Mouse (Mus musculus) layer of hippocampus, postnatal 36 days (tissue): Measurements from ENCODE around the gene 1810062G17Rik. TPM values are rescaled to one million over a fixed set of nuclear protein-coding genes. Genes with fewer than 3 reads are reported as not detected.
A peak's percentile ranks its signal among the peaks of the same experiment; 100 is the strongest.

Experiments
- DNase-seq, 2 experiments: peaks; one replicate each; pipeline ENCODE4 v3.0.0; 2022
- total RNA-seq, 2 experiments: library from RNA; stranded (reverse); gene quantifications; 2 replicates each; pipeline ENCODE4 v1.2.3; 2021

1810062G17Rik gene
- total RNA-seq, 2 experiments from 2014 or later, result not detected

DNA sequence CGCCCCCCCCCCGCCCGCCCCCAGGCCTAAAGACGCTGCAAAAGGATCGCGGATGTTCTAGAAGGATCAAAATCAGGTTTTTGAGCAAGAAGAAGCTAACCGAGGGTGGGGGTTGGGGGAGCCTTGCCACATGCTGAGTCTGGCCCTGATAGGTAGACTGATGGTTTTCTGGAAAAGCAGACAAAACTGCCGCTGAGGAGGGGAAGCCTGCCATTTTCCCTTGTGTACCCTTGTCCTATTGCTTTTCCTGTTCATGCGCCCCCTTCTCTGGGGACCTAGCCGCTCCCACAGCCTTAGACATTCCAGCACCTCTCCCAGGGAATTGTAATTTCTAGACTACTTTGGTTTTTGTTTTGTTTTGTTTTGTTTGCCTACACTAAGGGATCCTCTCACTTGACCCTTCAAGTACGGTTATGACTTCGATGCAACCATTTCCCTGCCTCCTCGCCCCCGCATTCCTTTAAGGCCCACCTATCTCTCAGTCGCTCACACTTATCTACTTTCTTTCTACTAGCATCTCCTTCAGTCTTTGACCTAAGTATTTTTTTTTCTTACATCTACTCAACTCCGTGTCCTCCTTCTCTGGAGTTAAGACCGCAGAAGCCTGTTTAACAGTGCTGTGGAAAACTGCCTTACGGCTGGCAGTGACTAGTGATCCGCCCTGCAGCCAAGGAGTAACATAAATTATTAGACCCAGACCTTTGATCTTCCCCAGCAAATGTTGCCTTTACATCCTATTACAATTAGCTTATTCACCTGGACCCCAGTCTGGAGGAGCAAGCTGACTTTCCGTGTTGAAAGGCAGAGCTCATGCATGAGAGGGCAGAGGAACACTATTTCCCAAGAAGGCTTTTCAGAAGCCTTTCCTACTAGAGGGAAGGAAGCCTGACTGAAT, 771 bp downstream of the 1810062G17Rik start:
- no peak for DNase-seq

DNA sequence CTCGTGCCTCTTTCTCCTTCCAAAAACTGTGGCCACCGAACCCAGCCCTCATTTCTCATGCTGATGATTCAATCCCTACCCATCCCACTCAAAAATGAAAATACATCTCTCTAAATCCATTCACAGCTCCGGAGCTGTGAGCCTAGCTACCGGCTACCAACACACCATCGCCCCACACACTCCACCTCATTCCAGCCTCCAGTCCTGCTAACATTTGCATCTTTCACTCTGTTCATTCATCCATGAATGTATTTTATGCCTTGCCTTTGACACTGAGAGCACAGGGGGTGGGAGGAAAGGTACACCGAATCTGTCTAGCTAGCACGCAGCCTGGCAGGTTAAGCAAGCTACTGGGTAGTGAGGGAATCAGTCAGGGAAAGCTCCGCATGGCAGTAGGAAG, 3.0 kb downstream of the 1810062G17Rik start:
- no peak for DNase-seq

DNA sequence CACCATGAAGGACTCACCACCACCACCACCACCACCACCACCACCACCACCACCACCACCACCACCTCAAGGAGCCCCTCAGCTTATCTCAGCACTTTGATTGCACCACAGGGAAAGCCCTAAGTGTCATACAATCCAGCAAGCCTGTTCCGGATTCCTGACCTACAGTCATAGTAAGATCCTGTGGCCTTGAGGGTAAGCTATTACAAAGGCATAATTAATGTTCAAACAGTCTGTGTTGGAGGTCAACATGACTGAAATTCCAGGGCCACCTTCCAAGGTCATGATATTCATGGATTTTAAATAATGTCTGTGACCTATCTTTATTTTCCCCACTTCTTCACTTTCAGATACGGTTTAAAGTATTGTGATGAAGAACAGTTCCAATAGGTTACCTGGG, 4.7 kb downstream of the 1810062G17Rik start:
- DNase-seq, result no peak

DNA sequence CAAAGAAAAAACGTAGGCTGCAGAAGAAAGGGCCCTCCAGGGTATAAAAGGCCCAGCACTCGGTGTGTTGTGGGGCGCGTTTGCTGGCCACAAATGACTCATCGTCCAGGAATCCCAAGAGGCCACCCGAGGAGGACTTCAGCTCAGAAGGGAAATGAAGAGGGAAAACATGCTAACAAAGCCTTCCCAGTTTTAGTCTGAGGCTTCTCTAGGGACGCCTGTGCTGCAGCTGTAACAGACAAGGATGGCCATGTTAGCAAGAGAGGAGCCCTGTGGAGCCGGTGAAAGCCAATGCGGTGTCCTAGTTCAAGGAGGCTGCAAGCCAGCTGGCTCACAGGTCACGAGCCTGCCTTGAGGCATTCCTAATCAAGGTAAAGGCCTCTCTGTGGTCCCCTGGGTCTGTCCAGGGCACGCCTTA, 6.0 kb downstream of the 1810062G17Rik start:
- DNase-seq, result peak in 1 of 2 experiments; percentile 12

DNA sequence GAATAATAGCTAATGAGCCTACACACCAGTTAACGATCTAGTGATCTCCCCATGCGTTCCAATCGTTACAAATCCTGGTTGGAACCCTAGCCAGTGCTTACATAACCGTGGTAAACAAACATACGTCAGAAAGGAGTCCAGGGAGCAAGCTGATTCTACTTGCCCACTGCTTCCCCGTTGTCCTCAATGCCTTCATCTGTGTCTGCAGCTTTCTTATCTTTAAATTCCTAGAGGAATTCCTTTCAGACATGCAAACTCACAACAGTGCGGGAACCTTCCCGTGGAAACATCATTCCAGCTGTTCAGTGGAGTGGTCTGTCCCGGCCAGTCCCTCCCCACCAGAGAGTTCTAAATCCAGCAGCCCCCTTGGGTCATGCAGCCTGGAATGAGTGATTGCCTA, 7.2 kb downstream of the 1810062G17Rik start:
- no peak for DNase-seq

DNA sequence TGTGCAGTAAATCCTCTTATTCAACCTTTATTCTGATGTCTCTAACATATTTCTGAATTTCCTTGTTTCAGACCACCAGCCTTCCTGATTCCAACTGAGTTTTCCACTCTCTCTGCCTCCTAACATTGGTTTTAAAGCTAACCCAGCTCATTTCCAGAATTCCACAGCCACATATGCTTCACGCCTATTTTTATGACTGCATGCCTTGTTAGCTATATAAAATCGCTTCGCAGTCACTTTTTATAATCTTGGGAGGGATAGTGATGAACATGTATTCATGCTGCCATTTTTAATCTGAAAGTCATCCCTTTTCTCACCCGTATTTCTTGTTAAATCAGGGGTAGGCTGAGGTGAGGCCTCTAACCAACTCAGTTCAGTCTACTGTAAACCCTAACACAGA, 8.6 kb downstream of the 1810062G17Rik start:
- DNase-seq, result no peak

DNA sequence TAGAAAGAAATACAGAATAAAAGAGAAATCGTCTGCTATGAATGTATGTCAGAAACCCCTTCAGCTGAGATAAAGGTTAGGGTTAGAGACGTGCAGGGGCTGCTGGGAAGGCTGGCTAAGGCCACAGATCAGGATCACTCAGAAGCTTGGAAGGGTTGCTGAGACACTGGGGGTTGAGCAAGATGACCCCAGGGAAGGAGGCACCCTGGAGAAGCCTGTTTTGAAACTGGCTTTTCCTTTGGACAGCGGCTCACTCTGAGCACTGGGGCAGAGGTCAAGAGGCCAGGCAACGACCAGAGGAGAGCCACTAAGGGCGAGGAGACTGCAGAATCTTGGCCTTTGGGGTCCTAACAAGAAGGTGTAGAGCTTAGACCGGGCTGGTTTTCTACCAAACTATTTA, 10.4 kb downstream of the 1810062G17Rik start:
- no peak for DNase-seq

DNA sequence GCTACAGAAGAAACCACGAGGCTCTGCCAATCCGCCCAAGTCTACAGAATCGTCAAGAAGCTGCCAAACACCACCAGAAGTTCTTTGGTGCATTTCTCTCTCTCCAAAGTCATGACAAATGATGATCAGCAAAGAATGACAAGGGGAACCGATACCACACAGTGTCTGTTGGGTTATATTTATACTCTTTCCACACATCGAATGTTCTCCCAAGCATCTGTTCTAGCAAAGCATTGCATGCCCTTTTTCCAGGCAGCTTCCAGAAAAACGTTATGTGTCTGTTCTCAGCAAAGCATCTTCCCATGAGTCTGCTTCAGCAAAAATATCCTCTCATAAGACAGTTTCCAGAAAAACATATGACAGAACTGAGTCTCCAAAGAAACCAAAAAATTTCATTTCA, 11.1 kb downstream of the 1810062G17Rik start:
- DNase-seq, result no peak

DNA sequence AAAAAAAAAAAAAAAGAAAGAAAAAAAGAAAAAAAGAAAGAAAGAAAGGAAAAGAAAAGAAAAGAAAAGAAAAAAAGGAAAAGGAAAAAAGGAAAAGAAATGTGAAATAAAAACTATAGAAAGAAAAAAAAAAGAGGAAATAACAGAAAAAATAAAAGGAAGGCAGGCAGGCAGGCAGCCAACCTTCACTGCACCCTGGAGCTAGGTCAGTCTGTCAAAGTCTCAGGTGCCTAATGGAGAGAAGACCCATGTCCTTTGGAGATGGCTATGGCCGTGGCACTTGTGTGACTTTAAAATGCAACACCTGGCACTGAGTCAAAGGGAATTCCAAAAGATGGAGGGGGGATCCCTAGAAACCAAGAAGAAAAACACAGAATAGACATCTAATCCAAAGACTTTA, 12.6 kb downstream of the 1810062G17Rik start:
- DNase-seq, result no peak

DNA sequence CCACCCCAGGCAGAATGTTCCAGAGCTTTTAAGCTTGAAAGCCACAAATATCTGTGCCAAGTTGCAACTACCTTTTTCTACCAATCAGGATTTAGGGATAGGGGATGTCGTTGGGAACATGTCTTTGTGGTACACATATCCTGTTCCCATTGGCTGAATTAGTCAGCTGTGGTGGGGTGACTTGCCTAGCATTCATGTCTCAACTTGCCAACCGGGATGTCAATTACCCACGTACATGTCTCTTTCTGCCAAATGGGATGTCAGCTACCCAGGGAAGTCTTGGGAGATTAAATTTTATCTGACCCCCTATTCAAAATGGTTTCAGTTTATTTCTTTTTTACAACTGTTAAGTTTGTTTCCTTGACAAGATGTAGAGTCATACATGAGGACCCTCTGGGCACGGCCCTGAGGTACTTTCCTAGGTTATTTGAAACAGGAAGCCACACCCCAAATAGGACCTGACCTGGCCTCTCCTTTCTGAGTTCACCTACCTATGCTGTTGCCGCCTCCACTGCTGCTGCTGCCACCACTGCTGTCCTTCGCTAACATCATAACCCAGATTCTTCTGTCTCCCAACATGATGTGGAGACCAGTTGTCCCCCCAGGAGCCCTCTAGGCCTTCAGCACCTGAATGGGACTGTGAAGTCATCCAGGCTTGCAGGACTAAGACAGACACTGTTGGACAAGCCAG, 13.3 kb downstream of the 1810062G17Rik start:
- no peak for DNase-seq

DNA sequence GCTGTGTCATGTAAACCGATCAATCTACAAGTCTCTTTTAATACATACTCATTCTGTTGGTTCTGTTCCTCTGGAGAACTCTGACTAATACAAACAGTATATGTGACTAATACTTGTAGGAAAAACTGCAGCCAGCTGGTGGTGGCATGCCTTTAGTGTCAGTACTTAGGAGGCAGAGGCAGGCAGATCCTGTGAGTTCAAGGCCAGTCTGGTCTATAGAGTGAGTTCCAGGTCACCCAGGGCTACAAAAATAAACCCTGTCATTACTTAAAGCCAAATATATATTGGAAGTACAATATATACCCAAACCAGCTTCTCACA, 13.8 kb downstream of the 1810062G17Rik start:
- no peak for DNase-seq

DNA sequence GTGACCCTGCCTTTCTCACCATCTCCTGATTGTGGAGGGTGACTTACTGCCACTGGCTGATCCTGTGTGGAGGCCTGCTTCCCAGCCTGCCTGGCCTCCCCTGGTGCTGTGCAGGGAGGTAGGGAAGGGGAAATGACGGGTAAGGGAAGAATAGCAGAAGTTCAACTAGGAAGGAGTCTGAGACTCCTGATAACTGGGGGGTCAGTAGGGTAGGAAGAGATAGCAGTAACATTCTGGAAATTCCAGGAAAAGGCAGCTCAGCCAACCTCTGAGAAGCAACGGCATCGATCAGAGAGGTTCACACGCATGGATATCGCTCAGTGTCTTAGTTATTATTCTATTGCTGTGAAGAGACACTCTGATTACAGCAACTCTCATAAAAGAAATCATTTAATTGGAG, 15.8 kb downstream of the 1810062G17Rik start:
- DNase-seq, result no peak

DNA sequence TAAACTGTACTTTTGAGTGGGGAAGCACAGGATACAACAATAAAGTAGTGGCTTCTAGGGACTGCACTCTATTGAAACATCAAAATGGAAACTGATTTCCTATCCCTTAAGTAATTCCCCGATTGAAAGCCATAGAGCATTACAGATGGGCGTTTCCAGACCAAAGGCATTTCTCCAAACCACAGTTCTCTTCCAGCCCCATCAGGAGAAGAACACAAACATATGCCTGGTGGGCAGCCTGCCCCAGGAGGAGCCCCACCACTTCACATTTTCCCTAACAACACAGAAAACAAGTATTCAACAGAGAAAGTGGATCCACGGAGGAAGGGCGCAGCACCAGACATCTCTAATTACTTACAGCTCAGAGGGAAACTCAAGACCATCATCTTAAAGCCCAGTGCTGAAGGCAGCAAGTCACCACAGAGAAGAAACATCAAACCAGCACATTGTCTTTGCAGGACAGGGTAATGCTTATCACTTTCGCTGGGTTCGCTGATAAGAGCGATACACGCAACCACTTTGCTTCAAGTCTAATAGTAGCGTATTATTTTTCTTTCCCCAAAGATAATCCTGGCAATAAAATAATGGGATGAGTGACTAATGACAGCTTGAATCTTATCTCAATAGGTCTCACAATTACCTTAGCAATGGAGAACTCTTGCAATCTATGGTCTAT, 17.1 kb downstream of the 1810062G17Rik start:
- no peak for DNase-seq

DNA sequence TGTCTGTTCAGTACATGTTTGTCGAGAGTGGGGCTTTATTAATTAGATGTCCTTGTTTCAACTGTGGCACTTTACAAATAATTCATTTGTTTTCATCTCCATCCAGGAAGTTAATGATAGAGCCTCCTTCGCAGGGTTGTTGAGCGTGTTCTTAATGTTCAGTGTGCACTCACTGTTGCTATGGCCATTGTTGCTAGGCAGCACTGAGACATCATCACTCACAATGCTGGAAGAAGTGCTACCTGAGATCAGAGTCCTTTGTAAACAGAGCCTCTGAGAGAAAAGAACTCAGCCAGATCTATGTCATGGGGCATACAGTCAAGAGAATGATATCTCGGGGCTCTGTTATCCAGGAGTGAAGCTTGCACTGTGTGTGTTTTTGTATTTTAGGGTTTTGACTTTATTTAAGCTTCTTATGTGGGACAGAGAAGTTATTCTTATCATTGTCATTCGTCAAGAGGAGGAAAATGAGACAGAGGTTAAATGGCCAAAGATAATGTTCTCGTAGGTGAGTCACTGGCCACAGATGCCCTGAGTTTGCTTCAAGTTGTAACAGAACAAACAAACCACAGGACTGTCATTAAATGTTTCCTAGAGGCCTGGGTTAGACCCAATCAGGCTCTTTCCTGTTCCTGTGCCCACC, 18.0 kb downstream of the 1810062G17Rik start:
- no peak for DNase-seq

DNA sequence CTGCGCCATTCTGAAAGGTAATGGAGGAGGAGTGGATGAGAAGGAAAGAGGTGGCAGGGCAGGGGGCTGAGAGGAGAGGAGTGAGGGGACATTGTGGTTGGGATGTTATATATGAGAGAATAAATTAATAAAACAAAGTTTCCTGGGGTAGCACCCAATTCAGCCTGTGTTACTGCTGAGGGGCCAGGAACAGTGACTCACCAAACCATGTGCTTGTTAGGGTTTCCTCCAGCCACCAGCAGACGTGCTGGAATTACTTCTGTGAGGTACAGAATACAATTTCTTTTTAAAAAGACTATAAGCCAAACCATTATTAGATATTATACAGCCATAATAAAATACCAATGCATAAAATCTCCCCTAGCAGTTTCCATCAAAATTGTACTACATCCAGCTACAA, 18.9 kb downstream of the 1810062G17Rik start:
- no peak for DNase-seq

DNA sequence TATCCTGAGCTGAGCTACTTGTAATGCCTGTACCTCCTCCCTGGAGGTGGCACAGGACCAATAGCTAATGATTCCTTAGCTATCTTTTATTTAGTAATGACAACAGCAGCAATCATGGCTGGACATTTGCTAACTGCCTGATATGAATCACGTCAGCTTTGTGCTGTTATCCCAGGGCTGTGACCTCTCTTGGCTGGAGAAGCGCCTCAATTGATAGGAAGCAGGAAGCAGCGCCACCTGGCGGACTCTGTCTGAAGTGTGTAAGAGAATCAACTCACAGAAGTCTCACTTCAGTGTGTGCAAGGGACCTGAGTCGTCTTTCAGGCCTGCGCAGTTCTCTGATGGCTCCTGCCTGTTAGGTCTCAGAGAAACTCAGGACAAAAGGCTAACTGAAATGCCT, 19.7 kb downstream of the 1810062G17Rik start:
- DNase-seq, result peak; percentile 80 to 81

DNA sequence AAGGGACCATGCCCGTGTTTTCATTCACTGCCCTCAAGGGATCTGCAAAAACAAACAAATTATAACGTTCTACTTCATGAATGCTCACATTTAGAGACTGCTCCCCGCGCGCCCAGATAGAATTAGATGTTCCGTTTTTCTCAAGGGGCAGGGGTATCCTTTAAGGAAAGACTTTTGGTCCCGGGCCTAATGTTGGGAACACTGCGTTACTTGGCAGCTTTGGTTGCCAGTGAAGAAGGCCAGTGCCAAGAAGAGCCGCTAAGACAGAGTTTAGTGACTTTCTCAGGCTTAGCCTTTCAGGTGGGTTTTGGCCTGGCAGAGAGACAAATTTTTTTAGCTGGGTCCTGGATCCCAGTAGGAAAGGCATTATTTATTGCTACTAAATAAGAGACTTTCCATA, 20.5 kb downstream of the 1810062G17Rik start:
- no peak for DNase-seq

DNA sequence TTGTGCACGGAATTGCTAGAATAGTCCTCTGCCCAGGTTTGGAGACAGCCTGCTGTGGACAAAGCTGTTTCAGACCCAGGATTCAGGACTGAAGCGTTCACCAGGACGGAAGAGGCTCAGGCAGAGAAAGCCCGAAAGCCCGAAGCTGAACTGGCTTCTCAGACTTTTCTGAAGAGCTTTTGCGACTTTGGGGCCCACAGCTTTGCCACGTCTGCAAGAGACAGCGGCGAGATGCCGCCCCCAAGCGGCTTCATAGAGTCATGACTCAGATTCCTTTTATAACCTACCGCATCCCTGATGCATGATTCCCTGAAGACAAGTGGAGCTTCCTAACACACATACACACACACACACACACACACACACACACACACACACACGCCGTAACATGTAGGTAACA, 21.0 kb downstream of the 1810062G17Rik start:
- peak; percentile 54 to 68 for DNase-seq

DNA sequence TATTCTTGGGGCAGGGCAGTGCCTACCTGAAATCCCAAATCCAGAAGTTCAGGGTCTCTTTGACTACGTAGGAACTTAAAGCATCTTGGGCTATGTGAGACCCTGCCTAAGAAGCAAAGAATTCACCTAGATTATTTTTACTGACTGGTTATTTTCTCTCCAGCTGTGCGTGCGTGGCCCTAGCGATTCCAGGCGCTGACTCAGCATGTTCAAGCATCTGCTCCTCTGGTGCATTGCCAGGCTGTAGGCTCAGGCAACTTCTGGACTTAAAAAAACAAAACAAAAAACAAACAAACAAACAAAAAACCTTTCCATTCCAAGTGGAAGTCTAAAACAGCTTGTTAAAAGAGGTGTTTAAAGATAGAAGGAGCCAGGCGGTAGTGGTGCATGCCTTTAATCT, 22.5 kb downstream of the 1810062G17Rik start:
- DNase-seq, result no peak

DNA sequence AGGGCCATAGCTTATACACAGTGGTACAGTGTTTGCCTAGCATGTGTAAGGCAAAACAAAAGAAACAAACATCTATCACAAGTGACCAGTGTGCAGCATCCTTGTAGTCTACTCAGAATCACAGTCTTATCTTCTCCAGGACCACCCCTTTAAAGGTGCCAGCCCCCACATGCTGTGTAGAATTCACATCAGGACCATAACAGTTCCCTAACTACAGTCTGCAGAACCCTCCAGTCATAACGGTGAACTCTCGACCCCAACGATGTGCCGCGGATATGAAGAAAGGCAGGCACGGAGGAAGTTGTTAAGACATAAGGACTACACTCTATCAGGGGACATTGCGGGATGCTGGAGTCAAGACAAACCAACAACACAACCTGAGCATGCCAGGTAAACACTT, 23.7 kb downstream of the 1810062G17Rik start:
- DNase-seq, result no peak

DNA sequence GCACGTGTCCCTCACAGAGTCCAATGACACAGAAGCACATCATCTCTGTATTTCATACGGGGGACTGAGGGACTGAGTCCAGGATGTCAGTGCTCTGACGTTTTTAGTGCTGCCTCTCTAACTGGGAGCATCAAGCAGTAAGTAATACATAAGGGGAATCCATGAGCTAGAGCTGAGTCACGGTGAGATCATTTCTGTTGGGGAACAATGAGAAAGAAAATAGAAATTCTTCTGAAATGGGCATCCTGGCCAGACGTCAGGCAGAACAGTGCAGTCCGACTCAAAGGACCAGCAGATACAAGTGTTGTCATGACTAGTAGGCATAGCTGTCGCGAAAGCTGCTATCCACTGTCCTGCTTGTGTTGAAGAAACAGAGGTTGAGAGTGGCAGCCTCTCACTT, 25.2 kb downstream of the 1810062G17Rik start:
- no peak for DNase-seq

DNA sequence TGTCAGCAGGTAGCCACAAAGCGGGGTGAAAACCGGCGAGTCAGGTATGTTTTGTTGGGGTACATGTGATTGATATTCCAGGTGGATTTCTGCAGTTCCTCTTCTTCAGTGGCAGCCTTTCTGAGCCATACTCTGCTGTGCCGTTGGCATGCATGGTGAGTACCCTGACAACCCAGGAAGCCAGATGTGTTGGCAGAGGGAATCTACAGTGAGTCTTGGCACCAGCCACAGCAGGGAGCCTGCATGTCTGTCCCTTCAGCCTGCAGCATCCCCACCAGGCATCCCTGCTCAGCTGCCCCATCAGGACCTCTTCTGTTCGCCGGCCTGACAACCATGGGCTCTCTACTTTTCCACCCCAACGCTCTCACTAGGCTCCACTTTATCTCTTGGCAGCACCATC, 25.8 kb downstream of the 1810062G17Rik start:
- no peak for DNase-seq

DNA sequence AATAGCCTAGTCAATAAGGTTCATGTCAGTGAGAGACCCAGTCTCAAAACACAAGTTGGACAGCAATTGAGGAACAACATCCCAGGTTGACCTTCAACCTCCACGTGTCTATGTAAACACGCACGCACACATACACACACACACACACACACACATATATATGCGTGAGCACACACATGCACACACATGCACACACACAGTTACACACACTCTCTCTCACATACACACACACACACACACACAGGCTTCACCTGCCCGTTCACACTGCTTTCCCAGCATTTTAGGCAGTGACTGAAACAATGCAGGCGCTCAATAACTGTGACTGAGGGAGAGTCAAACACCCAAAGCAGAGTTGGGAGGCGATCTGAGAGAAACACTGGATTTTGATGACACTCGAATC, 29.6 kb downstream of the 1810062G17Rik start:
- DNase-seq, result no peak
